Mouse (Mus musculus): ENCODE data around the gene Npcd. TPM values are rescaled to one million over a fixed set of nuclear protein-coding genes. Genes with fewer than 3 reads are reported as not detected.
A peak's percentile ranks its signal among the peaks of the same experiment; 100 is the strongest.

Gene Npcd
- total and polyA plus RNA-seq, 2 experiments from 2014 or later, result 4.6 to 8.2 TPM

GRCm38 (mm10) chr15:79834881-79835260 is 834 bp upstream of the Npcd start:
- no peak for TF ChIP-seq CTCF (IDR thresholded peaks at IDR 0.05)
- ATAC-seq (ENCODE audit: low FRiP score), result no peak
- Histone ChIP-seq H3K36me3 (ENCODE audit: insufficient read depth, low read length) (0 out of 2 replicates have a peak, but pooled peaks cover 4% of the 10 kb centered on the region), H3K27ac (ENCODE audit: low read depth, low read length) (peak overlapping the region; percentile 98), H3K4me1 (ENCODE audit: insufficient read depth, low read length) (peaks cover 14% of the 10 kb centered on the region), H3K4me3 (ENCODE audit: low read depth, low read length) (no peak overlapping the region), H3K9ac (replicated peaks; ENCODE audit: low read length, poor library complexity, severe bottlenecking) (peak overlapping the region; percentile 48; the same call in 1 of the 2 replicates), H3K27me3 (ENCODE audit: insufficient read depth, low read length) (no peaks in the 10 kb centered on the region), H3K9me3 (ENCODE audit: low read length) (no peaks in the 10 kb centered on the region), H3K4me2 (ENCODE audit: low read depth, low read length, poor library complexity, severe bottlenecking) (peak overlapping the region; percentile 100)
- DNase-seq (ENCODE audit: low spot score), result no peak
- WGBS, result 20% methylated on average over 9 of the region's 9 CpGs

GRCm38 (mm10) chr15:79833251-79834050 is 586 bp downstream of the Npcd start:
- Histone ChIP-seq H3K27ac (ENCODE audit: low read depth, low read length) (peak overlapping the region; percentile 98), H3K4me3 (ENCODE audit: low read depth, low read length) (peak overlapping the region; percentile 79), H3K4me1 (ENCODE audit: insufficient read depth, low read length) (peaks cover 14% of the 10 kb centered on the region), H3K4me2 (ENCODE audit: low read depth, low read length, poor library complexity, severe bottlenecking) (peak overlapping the region; percentile 100), H3K36me3 (ENCODE audit: insufficient read depth, low read length) (peaks cover 6% of the 10 kb centered on the region; the same call in 1 of the 2 replicates), H3K27me3 (ENCODE audit: insufficient read depth, low read length) (no peaks in the 10 kb centered on the region), H3K9me3 (ENCODE audit: low read length) (no peaks in the 10 kb centered on the region), H3K9ac (replicated peaks; ENCODE audit: low read length, poor library complexity, severe bottlenecking) (peak overlapping the region; percentile 85)
- DNase-seq (ENCODE audit: low spot score) (peak; percentile 63), ATAC-seq (ENCODE audit: low FRiP score) (0 out of 2 replicates have a peak, but pooled peaks have one; percentile 4)
- under 1% methylated on average over 40 of the region's 41 CpGs for WGBS
- no peak for TF ChIP-seq CTCF (IDR thresholded peaks at IDR 0.05)

GRCm38 (mm10) chr15:79832064-79832900 is 1.8 kb downstream of the Npcd start:
- DNase-seq (ENCODE audit: low spot score) (peak; percentile 90), ATAC-seq (ENCODE audit: low FRiP score) (no peak)
- H3K9me3 ChIP-seq (ENCODE audit: low read length), result no peaks in the 10 kb centered on the region
- H3K4me3 ChIP-seq (ENCODE audit: low read depth, low read length), result peak overlapping the region; percentile 79
- H3K4me2 ChIP-seq (ENCODE audit: low read depth, low read length, poor library complexity, severe bottlenecking), result peak overlapping the region; percentile 100
- WGBS, result 10% methylated on average over 18 of the region's 18 CpGs
- peak; percentile 92 for TF ChIP-seq CTCF (IDR thresholded peaks at IDR 0.05)
- H3K27ac ChIP-seq (ENCODE audit: low read depth, low read length), result 0 out of 2 replicates have a peak overlapping the region, but pooled peaks have one; percentile 98
- H3K36me3 ChIP-seq (ENCODE audit: insufficient read depth, low read length), result peaks cover 15% of the 10 kb centered on the region; the same call in 1 of the 2 replicates
- peaks cover 14% of the 10 kb centered on the region for H3K4me1 ChIP-seq (ENCODE audit: insufficient read depth, low read length)
- peak overlapping the region; percentile 85; the same call in 1 of the 2 replicates for H3K9ac ChIP-seq (replicated peaks; ENCODE audit: low read length, poor library complexity, severe bottlenecking)
- no peaks in the 10 kb centered on the region for H3K27me3 ChIP-seq (ENCODE audit: insufficient read depth, low read length)

GRCm38 (mm10) chr15:79830388-79830787 is 3.6 kb downstream of the Npcd start:
- H3K4me1 ChIP-seq (ENCODE audit: insufficient read depth, low read length), result peaks cover 12% of the 10 kb centered on the region
- no peaks in the 10 kb centered on the region for H3K27me3 ChIP-seq (ENCODE audit: insufficient read depth, low read length)
- WGBS, result 12% methylated on average over 4 of the region's 4 CpGs
- no peak overlapping the region for H3K27ac ChIP-seq (ENCODE audit: low read depth, low read length)
- peaks cover 20% of the 10 kb centered on the region; the same call in 1 of the 2 replicates for H3K36me3 ChIP-seq (ENCODE audit: insufficient read depth, low read length)
- H3K4me3 ChIP-seq (ENCODE audit: low read depth, low read length), result no peak overlapping the region
- H3K9me3 ChIP-seq (ENCODE audit: low read length), result no peaks in the 10 kb centered on the region
- ATAC-seq (ENCODE audit: low FRiP score), result no peak
- peak; percentile 94 for TF ChIP-seq CTCF (IDR thresholded peaks at IDR 0.05)
- H3K4me2 ChIP-seq (ENCODE audit: low read depth, low read length, poor library complexity, severe bottlenecking), result no peak overlapping the region
- DNase-seq (ENCODE audit: low spot score), result peak; percentile 87
- H3K9ac ChIP-seq (replicated peaks; ENCODE audit: low read length, poor library complexity, severe bottlenecking), result no peak overlapping the region

DNA sequence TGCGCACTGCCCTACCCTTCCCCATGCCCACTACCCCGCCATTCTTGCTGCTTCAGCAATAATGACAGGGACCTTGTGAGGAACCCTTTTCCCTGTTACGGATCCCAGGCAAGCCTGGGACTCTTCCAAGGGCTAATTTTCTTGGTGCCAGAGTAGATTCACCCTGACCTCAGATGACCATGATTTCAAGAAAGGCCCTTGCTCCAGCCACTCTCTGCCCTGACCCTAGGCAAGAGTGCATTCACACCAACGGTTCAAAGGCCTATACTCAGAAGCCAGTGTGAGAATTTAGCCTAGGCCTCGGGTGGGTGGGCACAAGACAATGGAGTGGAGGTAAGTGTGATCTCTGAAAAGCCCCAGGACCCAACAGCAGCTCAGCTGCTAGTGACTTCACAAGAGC is 4.6 kb downstream of the Npcd start:
- no peak overlapping the region for H3K9ac ChIP-seq (replicated peaks; ENCODE audit: low read length, poor library complexity, severe bottlenecking)
- peaks cover 9% of the 10 kb centered on the region; the same call in 1 of the 2 replicates for H3K4me1 ChIP-seq (ENCODE audit: insufficient read depth, low read length)
- 69% methylated on average over 5 of the region's 5 CpGs for WGBS

More for the DNA sequence above, 4.6 kb downstream of the Npcd start:
- ATAC-seq (ENCODE audit: low FRiP score), result no peak
- no peak for TF ChIP-seq CTCF (IDR thresholded peaks at IDR 0.05)
- Histone ChIP-seq H3K4me3 (ENCODE audit: low read depth, low read length) (no peak overlapping the region), H3K27ac (ENCODE audit: low read depth, low read length) (no peak overlapping the region), H3K4me2 (ENCODE audit: low read depth, low read length, poor library complexity, severe bottlenecking) (no peak overlapping the region), H3K9me3 (ENCODE audit: low read length) (no peaks in the 10 kb centered on the region), H3K36me3 (ENCODE audit: insufficient read depth, low read length) (peaks cover 20% of the 10 kb centered on the region; the same call in 1 of the 2 replicates), H3K27me3 (ENCODE audit: insufficient read depth, low read length) (no peaks in the 10 kb centered on the region)
- DNase-seq (ENCODE audit: low spot score), result no peak

All from midbrain, postnatal 0 days (tissue).